Mouse (Mus musculus): Measurements from ENCODE around the gene Mageb5. TPM values are rescaled to one million over a fixed set of nuclear protein-coding genes. Genes with fewer than 3 reads are reported as not detected.
"Not testable (repeated sequence)": the region's sequence is repeated elsewhere in the genome, so short reads cannot be mapped to it uniquely, and the experiment has no call there.

The Mageb5 gene
- total RNA-seq (2021) = not detected

DNA sequence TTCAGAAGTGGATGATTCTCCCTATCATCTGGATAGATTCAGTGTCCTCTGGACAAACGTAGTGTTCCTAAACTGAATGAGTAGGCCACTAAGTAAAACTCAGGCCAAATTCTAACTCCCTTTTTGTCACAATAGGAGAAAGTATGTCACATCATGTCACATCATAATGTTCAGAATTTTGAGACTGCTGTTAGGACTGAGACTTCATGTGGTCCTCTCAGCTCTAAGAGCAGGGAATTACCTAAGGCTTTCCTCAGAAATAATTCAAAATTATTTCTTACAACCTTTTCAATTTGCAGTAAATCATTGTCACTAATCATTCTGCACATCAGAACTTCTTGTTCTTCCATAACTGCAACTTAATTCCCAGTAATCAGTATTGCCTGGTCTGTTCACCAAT lies at the start of gene Mageb5:
Mageb5 (minus strand) TSS at position 101 of the 400 bp plus-strand sequence.
- DNase-seq; intact Hi-C loops (cut with DNase I): not testable (repeated sequence)

DNA sequence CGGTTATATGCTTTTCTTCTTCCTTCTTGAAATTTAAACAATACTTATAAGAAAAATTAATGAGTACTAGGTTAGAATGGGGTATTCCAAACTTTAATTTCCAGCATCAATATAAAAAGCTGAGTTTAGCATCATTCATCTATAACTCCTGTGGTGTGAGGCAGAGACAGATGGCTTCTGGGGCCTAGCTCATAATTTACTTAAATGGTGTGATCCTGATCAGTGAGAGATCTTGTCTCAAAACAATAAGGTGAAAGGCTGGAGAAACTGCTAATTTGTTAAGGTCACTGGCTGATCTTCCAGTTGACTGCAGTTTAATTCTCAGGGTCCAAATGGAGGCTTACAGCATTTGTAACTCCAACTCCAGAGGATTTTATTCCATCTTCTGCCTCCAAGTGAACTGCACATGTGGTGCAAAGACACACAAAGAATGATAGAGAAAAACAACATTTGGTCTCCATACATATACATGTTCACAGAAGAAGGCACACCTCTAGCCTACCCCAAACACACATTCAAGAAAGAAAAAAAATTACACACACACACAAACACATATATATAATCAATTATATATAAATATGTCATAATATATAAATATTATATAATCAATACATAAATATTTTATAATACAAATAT lies 23.1 kb downstream of the Mageb5 start:
- DNase-seq = not testable (repeated sequence)
- intact Hi-C loops (cut with DNase I) = loop anchor here (10.0 kb wide), 1 partner anchor 85 kb away; no protein-coding TSS in a partner anchor

Other genes with a start within 250 kb of the Mageb5 start
- gene 1700084M14Rik, start 207.1 kb downstream of the Mageb5 start, total RNA-seq (2021) = not detected
- not detected for gene Gm14781, start 150.8 kb downstream of the Mageb5 start, total RNA-seq (2021)
- gene Mageb1, start 233.3 kb upstream of the Mageb5 start, total RNA-seq (2021) = not detected

Data from heart, postnatal 10 days (tissue).